Mouse (Mus musculus) testis, adult 2 months (tissue): ENCODE data around the gene Wdr73.

Experiments
- CTCF ChIP-seq: fragments of 200-500 bp; IDR thresholded peaks from 2 replicates; pipeline ENCODE4 v1.5.1; 2012; ENCODE audit warnings: low read depth, mild to moderate bottlenecking, inconsistent platforms, low read length, moderate library complexity; ENCODE audit not compliant: control insufficient read depth, insufficient read depth, insufficient replicate concordance
- POLR2A ChIP-seq: fragments of 200-500 bp; IDR thresholded peaks from 2 replicates; pipeline ENCODE4 v1.6.1; 2012; ENCODE audit warnings: low read depth, mild to moderate bottlenecking, inconsistent platforms, low read length, moderate library complexity; ENCODE audit not compliant: control insufficient read depth

DNA sequence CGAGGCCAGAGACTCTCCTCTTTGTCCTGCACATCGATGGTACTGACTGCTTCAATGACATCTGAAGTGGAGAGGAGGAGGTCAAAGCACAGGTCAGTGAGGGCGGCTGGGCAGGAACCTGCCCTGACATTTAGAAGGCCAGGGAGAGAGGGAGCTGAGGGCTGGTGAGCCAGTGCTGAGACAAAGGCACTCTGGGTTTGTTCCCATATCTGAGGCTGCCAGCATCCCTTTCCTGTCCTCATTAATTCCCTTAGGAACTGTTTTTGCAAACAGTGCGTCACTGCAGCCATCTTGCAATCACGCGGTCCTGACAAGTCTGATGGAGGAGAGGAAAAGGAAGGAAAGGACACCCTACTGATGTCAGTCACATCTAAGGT lies 7.3 kb downstream of the Wdr73 start:
- no peak for TF ChIP-seq CTCF
- no peak for TF ChIP-seq POLR2A
